Mouse (Mus musculus): Measurements from ENCODE around the gene Tbx10. TPM values are rescaled to one million over a fixed set of nuclear protein-coding genes. Genes with fewer than 3 reads are reported as not detected.
"Not testable (repeated sequence)": the region's sequence is repeated elsewhere in the genome, so short reads cannot be mapped to it uniquely, and the experiment has no call there.

The Tbx10 gene
- polyA plus RNA-seq, 1 experiment from 2014 or later, result not detected

DNA sequence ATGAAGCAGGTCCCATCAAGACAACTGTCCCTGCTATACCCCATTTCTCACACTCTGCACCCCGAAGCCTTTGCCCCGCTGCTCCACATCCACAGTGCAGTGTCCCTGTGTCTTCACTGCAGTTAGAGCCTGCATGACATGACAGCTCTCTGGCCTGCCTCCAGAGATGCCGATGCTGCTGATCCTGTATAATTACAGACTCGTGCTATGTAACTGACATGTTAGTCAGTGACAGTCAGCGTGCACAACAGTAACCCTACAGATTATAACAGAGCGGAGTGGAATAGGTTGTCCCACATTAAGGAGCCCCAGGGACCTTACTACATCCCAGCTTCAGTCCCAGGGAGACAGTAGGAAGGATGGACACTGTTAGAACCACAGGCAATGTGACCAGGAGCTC is 17.9 kb upstream of the Tbx10 start:
- DNase-seq (ENCODE audit: low spot score), result not testable (repeated sequence)

- DNase-seq (ENCODE audit: low spot score), result no peak
Measured at GRCm38 (mm10) chr19:3975866-3976265, 16.7 kb upstream of the Tbx10 start.

- peak; percentile 87 for DNase-seq (ENCODE audit: low spot score)
Measured at GRCm38 (mm10) chr19:3980309-3980708, 12.2 kb upstream of the Tbx10 start.

DNA sequence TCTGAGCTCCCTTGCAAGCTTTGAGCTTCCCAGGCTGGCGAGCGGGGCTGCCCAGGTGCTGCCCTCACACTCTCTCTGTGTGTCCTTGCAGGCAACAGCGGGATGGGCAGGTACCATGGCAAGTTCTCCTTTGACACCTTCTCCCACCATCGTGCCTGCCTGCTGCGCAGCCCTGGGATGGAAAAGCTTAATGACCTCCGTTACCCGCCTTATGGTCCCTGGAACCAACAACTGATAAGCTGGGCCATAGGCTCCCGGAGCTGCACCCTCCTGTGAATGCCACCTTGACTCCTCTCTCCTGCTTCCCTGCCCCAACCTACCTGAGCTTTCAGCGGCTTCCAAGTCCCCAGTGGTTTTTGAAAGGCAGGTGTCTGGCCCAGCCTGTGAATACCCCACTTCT is 11.6 kb upstream of the Tbx10 start:
- no peak for DNase-seq (ENCODE audit: low spot score)

DNA sequence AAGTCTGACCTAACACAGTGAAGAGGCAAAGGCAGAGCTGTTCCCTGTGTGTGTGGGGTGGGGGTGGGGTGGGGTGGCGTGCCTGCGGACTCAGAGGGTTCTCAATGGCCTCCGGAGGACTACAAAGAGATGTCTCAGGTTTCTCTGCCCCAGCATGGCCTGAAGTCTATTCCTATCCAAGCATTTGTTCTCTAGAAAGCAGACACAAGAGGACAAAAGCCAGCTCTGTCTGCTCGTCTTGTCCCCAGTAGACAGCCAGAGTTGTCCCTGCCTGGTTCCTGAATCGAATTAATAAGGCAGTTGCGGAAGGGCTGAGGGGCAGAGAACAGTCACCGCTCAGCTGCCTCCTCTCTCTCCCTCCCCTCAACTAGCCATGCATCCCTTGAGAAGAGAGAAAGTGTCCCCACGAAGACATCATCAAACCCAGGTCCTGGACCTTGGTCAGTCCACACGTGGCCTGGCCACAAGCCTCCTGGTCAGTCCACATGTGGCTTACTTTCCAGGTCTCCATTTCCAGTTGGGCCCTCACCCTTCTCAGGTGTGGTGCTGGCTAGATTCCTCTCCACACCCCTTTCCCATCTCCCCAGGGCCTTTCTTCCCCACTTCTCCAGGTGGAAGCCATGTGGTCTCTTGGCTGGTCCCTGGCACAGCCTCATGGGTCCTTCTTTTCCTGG is 8.9 kb upstream of the Tbx10 start:
- DNase-seq (ENCODE audit: low spot score), result no peak

- DNase-seq (ENCODE audit: low spot score), result peak; percentile 23
Measured at GRCm38 (mm10) chr19:3985261-3985681, 7.3 kb upstream of the Tbx10 start.

GRCm38 (mm10) chr19:3986334-3986733 is 6.2 kb upstream of the Tbx10 start, which contains the start of gene Acy3:
Acy3 (plus strand) TSS chr19:3986570.
- no peak for DNase-seq (ENCODE audit: low spot score)

DNA sequence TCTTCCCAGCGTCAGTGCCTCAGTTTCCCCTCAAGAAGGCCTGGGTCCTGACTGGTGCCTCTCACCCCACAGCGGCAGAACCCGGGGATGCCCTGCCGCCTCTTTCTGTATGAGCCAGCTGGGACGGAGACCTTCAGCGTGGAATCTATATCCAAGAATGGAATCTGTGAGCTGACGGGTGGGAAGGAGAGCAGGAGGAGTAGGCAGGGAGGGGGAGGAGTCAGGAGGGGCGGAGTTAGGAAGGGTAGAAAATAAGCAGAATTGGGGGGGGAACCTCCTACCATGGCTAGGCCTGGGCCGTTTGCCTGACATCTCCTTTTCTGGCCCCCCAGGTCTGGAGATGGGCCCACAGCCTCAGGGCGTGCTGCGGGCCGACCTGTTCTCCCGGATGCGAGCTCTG is 4.5 kb upstream of the Tbx10 start:
- DNase-seq (ENCODE audit: low spot score), result no peak

GRCm38 (mm10) chr19:3988750-3989149 is 3.8 kb upstream of the Tbx10 start:
- no peak for DNase-seq (ENCODE audit: low spot score)

DNA sequence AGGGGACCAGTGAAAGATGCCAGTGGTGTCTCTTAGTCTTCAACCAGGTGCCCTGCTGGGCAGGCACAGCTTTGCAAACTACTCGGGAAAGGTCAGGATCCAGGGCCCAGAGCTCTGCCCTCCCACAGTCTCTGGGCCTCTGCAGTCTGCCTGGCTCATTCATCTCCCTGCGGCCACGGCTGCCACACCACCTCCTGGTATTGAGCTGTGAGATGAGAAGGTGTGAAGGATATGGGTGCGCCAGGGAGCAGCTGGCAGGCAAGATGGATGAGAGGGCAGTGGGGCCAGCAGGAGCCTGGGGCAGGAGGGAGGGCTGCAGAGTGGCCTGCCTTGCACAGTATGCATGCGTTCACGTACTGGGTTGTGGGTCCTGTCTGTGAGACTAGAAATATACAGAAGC is 1.7 kb upstream of the Tbx10 start:
- DNase-seq (ENCODE audit: low spot score), result no peak

- DNase-seq (ENCODE audit: low spot score), result no peak
Measured at GRCm38 (mm10) chr19:3991562-3991961, 990 bp upstream of the Tbx10 start.

GRCm38 (mm10) chr19:3991966-3992365 is 586 bp upstream of the Tbx10 start:
- DNase-seq (ENCODE audit: low spot score), result no peak

DNA sequence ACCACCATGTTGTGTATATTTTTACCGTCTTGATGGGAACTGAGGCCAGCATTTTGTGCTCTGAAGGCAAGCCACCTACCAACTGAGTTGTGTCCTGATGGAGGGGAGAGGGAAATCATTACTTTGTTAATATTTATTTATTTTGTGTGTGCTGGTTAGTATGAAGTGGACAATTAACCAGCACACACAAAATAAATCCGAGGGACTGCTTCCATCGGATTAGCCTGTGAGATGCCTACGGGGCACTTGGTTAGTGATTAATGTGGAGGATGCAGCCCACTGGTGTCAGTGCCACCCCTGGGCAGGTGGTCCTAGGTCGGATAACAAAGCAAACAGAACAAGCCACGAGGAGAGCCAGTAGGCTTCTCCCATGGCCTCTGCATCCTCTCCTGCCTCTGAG is 2.4 kb downstream of the Tbx10 start:
- DNase-seq (ENCODE audit: low spot score), result no peak

- DNase-seq (ENCODE audit: low spot score), result no peak
Measured at GRCm38 (mm10) chr19:3995505-3995904, 3.0 kb downstream of the Tbx10 start.

DNA sequence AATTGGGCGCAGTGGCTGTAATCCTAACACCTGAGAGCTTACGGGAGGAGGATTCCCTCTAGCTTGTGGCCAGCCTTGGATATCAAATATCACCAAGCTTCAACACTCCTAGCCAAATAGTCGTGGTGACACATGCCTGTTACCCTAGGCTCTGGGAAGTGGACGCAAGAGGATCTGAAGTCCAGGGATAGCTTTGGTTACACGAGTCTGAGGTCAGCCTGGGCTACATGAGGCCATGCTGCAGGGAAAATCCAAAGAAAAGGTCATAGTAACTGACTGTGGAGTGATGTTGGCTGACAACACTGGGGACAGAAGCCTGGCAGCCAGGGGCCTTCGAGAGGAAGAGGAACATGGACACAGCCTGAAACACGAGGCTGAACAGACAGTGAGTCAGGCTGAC is 3.6 kb downstream of the Tbx10 start:
- DNase-seq (ENCODE audit: low spot score), result no peak

GRCm38 (mm10) chr19:3996747-3997146 is 4.2 kb downstream of the Tbx10 start:
- no peak for DNase-seq (ENCODE audit: low spot score)

DNA sequence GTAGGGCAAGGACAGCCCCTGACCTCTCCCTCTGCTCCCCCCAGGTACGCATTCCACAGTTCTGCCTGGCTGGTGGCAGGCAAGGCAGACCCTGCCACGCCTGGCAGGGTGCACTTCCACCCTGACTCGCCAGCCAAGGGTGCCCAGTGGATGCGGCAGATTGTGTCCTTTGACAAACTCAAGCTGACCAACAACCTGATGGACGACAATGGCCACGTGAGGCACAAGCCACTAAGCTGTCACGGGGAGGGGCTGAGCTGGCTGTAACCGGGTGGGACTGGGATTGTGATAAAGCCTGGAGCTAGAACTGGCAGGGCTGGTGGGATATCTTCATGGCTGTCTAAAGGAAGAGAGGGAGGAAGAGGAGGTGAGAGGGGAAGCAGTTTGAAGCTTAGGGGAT is 4.7 kb downstream of the Tbx10 start:
- no peak for DNase-seq (ENCODE audit: low spot score)

DNA sequence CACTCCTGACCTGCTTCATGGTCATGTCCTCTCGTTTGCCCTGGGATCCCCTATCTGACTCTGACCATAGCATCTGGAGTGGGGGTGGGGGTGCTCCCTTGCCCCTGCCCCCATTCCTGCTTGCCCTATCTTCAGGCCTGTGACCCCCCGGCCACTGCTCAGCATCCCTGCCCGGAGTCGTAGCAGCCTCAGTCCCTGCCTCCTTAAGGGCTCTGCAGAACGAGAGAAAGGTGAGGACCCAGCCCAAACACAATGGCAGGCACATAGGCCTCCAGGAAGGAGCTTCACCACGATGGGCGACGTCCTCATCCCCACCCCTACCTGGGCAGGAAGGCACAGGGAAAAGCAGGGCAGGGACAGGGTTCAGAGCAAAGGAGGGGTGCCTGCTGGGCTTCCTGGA is 5.8 kb downstream of the Tbx10 start:
- no peak for DNase-seq (ENCODE audit: low spot score)

- DNase-seq (ENCODE audit: low spot score), result no peak
Measured at GRCm38 (mm10) chr19:3999121-3999730, 6.7 kb downstream of the Tbx10 start.

DNA sequence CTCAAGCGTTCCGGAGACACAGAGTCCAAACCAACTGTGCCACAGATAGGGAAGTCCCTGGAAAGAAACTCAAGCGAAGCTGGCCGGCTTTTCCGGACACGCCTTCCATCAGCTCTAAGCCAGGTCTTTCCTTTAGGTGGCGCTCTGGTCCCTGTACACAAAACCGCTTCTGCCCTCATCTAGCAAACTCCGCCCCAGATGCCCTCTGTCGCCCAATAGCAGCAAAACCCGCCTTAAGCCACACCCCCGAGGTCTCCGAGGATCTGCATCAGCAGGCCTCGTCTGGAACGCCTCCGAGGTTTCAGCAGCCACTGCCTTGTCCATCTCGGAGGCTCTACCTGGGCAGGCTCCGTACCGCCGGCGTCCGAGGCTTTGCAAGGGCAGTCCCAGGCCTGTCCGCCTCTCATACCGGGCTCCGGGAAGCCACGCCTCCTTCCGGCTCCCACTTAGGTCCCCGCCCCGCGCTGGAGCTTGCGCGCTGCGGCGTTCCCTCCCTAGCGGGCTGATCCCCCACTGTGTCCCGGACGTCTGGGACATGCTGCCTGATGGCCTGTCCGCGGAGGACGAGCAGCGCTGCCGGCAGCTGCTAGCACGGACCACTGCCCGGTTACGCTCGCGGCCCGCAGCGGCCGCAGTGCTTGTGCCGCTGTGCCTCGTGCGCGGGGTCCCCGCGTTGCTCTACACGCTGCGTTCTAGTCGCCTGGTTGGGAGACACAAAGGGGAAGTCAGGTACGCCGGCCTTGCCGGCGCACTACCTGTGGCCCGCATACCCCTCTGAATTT is 7.8 kb downstream of the Tbx10 start, which contains the start of the genes Nudt8 and Gm49405:
TSS of gene Nudt8 (plus strand) at position 462 of the 782 bp plus-strand sequence.
TSS of gene Gm49405 (plus strand) at position 508 of the 782 bp plus-strand sequence.
- peak; percentile 96 for DNase-seq (ENCODE audit: low spot score)

DNA sequence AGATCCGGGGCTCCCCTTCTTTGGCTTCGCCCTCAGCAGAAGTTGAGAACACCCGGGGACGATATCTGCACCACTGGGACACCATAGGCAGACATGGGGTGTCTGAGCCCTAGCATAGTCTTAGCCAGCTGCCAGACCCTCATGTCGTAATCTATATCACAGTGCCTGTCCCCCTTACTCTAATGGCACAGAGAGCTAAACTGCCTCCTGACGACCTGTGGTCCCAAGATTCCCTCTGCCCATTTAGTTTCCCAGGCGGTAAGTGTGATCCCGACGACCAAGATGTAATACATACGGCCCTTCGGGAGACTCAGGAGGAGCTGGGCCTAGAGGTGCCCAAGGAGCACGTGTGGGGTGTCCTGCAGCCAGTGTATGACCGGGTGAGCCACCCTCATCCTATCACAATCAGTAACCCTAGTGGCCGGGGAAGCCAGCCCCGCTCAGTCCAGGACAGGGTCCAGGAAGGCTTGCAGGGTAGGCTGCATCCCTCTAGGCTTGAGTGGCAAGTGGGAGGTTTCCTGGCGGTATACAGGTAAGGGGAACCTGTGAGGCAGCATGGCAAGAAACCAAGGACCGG is 8.5 kb downstream of the Tbx10 start:
- no peak for DNase-seq (ENCODE audit: low spot score)

DNA sequence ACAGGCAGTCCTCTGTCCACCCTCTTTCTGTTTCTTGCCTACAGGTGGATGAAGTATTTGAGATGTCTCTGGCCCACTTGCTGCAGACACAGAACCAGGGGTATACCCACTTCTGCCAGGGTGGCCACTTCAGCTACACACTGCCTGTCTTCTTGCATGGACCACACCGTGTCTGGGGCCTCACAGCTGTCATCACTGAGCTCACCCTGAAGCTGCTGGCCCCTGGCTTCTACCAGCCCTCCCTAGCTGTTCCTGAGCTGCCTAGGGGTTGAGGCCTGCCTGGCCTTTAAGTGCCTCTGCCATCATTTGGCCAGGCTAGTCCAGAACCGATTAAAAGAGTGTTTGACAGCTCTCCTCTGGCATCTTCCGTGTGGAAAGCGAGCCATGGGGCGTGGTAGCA is 9.2 kb downstream of the Tbx10 start:
- DNase-seq (ENCODE audit: low spot score), result no peak

All from thymus, postnatal 0 days (tissue).